Mouse (Mus musculus): ENCODE data around the gene Tmem167b. TPM values are rescaled to one million over a fixed set of nuclear protein-coding genes. Genes with fewer than 3 reads are reported as not detected.

The Tmem167b gene
- total RNA-seq (2023): 10 to 100 TPM; 35.3 to 37.7 TPM

DNA sequence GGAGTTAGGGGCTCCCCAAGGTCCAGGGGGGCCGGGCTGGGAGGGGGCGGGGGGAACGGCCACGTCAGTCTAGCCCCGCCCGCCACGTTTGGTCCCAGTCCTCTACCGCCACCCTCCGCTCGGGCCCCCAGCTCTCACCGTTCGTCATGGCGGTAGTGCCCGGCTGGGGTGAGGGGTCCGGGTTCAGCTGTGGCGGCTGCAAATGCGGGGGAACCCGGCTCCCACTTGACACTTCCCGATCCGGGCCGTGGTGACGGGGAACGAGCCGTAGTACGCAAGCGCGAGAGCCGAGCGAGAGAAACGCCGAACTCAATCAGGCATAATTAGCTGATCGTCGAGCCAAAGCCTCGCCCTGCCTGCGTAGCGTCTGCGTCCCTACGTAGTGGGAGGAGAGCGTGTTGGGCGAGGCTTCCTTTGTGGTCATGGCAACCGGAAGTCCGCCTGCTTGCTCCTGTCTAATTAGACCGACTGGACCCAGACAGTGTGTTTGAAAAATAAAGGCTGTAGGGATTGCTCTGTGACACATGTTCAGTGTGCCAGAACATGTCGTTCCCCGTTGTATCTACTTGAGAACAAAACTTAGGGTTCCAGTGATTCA is at the start of gene Tmem167b:
Tmem167b (minus strand) TSS at position 334 of the 598 bp plus-strand sequence.

DNA sequence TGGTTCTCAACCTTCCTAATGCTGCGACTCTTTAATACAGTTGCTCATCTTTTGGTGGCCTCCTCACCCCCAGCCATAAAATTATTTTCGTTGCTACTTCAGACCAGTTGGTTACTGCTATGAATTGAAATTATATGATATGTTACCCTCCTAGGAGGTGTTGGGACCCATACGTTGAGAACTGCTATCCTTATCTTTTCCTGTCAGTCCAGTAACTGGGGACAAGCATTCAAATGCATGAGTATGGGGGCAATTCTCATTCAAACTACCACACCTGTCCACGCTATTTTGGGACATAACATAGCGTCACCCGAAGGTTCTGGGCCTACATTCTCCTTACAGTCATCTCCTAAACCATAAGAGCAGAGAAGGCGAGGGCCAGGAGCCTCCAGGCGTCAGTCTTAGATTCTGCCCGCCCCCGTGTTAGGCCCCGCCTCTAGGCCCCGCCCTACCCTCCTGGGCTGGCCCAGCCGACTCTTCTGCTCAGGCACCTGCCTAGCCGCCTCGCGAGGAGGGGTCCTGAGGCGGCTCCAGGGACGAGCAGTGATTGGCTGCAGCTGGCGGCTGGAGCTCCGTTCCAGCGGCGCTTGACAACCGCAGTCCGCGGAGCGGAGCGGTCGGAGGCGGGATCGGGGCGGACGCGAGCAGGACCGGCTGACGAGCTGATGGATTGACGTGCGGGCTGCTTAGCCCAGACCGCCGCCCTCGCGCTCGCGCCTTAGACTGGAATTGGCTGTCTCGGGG is 28.7 kb upstream of the Tmem167b start, which contains the start of gene Wdr47:
Wdr47 (plus strand) TSS at position 494 of the 744 bp plus-strand sequence.

GRCm38 (mm10) chr3:108571443-108572294 is 9.4 kb upstream of the Tmem167b start, which contains the start of gene Taf13:
Gene Taf13 (plus strand): TSS chr3:108571698.

GRCm38 (mm10) chr3:108536517-108537260 is 25.6 kb downstream of the Tmem167b start, which contains the start of gene 5330417C22Rik:
Gene 5330417C22Rik (minus strand): TSS chr3:108536536.

GRCm38 (mm10) chr3:108533951-108534350 is 28.3 kb downstream of the Tmem167b start, which contains the start of gene 1700013F07Rik:
Gene 1700013F07Rik (plus strand): TSS chr3:108534150.

Other genes starting within 250 kb of the Tmem167b start
- gene Mybphl, start 197.6 kb downstream of the Tmem167b start, total RNA-seq (2023): not detected
- gene Psrc1, start 178.6 kb downstream of the Tmem167b start, total RNA-seq (2023): 1 to 10 TPM; 8.8 to 9.3 TPM
- 1 to 10 TPM; 1.1 to 1.3 TPM for gene Celsr2, start 146.9 kb downstream of the Tmem167b start, total RNA-seq (2023)
- 10 to 100 TPM; 53.9 to 57.3 TPM for gene Sars, start 117.3 kb downstream of the Tmem167b start, total RNA-seq (2023)
- gene 1700013F07Rik, start 28.3 kb downstream of the Tmem167b start, total RNA-seq (2023): not detected
- gene 5330417C22Rik, start 25.9 kb downstream of the Tmem167b start, total RNA-seq (2023): not detected
- 10 to 100 TPM; 22.6 to 29.8 TPM for gene Taf13, start 9.2 kb upstream of the Tmem167b start, total RNA-seq (2023)
- 1 to 10 TPM; 4.1 to 9.3 TPM for gene Wdr47, start 28.8 kb upstream of the Tmem167b start, total RNA-seq (2023)
- gene Clcc1, start 91.4 kb upstream of the Tmem167b start, total RNA-seq (2023): 10 to 100 TPM; 15.8 to 24.6 TPM
- 10 to 100 TPM; 15.7 to 26.1 TPM for gene Gpsm2, start 159.8 kb upstream of the Tmem167b start, total RNA-seq (2023)
- under 1 TPM in 1 of 2 experiments, not detected in 1; 0.16 TPM for gene Aknad1, start 177.2 kb upstream of the Tmem167b start, total RNA-seq (2023)

Measured in neutrophil, adult 59 days (primary cell).